9 mouse cellular contexts compared by ENCODE assay signal in genomic region chr6:113472061-113472460, GRCm38 (mm10). TPM values are rescaled to one million over a fixed set of nuclear protein-coding genes. Genes with fewer than 3 reads are reported as not detected.
DNase-seq lines count a peak whose midpoint lies in the region; ATAC-seq lines count a peak whose summit lies in the region.
"Had no signal": no experiment of that assay in that cellular context is flagged by ENCODE, and none has a peak within 500 bp of the region (broad histone marks: within the 10 kb centered on the region; RNA-seq: fewer than 3 reads in every experiment).

No protein-coding gene starts in this region.

- H3K4me1 ChIP-seq in hindbrain, embryonic 15.5 days (replicated peaks) = peaks cover 14% of the 10 kb centered on the region
- H3K4me1 ChIP-seq in hindbrain, embryonic 16.5 days (ENCODE audit: control insufficient read depth, insufficient read depth, low read depth, low read length) = peaks cover 9% of the 10 kb centered on the region; the same call in 1 of the 2 replicates
- peaks cover 10% of the 10 kb centered on the region for H3K4me1 ChIP-seq in midbrain, embryonic 12.5 days
- peaks cover 15% of the 10 kb centered on the region for H3K4me1 ChIP-seq in midbrain, embryonic 13.5 days (replicated peaks)
- H3K4me1 ChIP-seq in embryonic facial prominence, embryonic 15.5 days = peaks cover 33% of the 10 kb centered on the region

- H3K9ac ChIP-seq in hindbrain, embryonic 15.5 days = 0 out of 2 replicates have a peak overlapping the region, but pooled peaks have one; percentile 9
- H3K9ac ChIP-seq in hindbrain, embryonic 16.5 days (ENCODE audit: low read depth, low read length) = no peak overlapping the region
- 0 out of 2 replicates have a peak overlapping the region, but pooled peaks have one; percentile 20 for H3K9ac ChIP-seq in midbrain, embryonic 12.5 days (replicated peaks)
- no peak overlapping the region for H3K9ac ChIP-seq in midbrain, embryonic 13.5 days (replicated peaks)
- H3K9ac ChIP-seq in embryonic facial prominence, embryonic 15.5 days = no peak overlapping the region; the same call in 1 of the 2 replicates

- peaks cover 22% of the 10 kb centered on the region for H3K27me3 ChIP-seq in hindbrain, embryonic 15.5 days
- peaks cover 16% of the 10 kb centered on the region for H3K27me3 ChIP-seq in hindbrain, embryonic 16.5 days (replicated peaks; ENCODE audit: control insufficient read depth, insufficient read depth, low read length)
- H3K27me3 ChIP-seq in midbrain, embryonic 12.5 days = peaks cover 65% of the 10 kb centered on the region
- H3K27me3 ChIP-seq in midbrain, embryonic 13.5 days = peaks cover 40% of the 10 kb centered on the region
- peaks cover 11% of the 10 kb centered on the region; the same call in 1 of the 2 replicates for H3K27me3 ChIP-seq in embryonic facial prominence, embryonic 15.5 days

- H3K4me3 ChIP-seq in hindbrain, embryonic 15.5 days = no peak overlapping the region
- H3K4me3 ChIP-seq in hindbrain, embryonic 16.5 days (ENCODE audit: low read length) = no peak overlapping the region
- no peak overlapping the region for H3K4me3 ChIP-seq in midbrain, embryonic 12.5 days
- no peak overlapping the region for H3K4me3 ChIP-seq in midbrain, embryonic 13.5 days (replicated peaks)
- peak overlapping the region; percentile 34 for H3K4me3 ChIP-seq in embryonic facial prominence, embryonic 15.5 days (replicated peaks)

- DNase-seq in right cerebral cortex, postnatal 36 days (ENCODE audit: low spot score in 2 of 2) = no peak
- DNase-seq: left cerebral cortex, postnatal 4 days; thymus, postnatal 36 days had no signal

- no peak overlapping the region for H3K27ac ChIP-seq in hindbrain, embryonic 15.5 days (replicated peaks)
- H3K27ac ChIP-seq in hindbrain, embryonic 16.5 days (ENCODE audit: low read depth, low read length) = no peak overlapping the region
- no peak overlapping the region for H3K27ac ChIP-seq in midbrain, embryonic 12.5 days (replicated peaks)
- H3K27ac ChIP-seq in midbrain, embryonic 13.5 days = no peak overlapping the region
- peak overlapping the region; percentile 81 for H3K27ac ChIP-seq in embryonic facial prominence, embryonic 15.5 days (replicated peaks)

- no peak overlapping the region for H3K4me2 ChIP-seq in hindbrain, embryonic 15.5 days
- H3K4me2 ChIP-seq in hindbrain, embryonic 16.5 days (ENCODE audit: low read length) = no peak overlapping the region
- no peak overlapping the region for H3K4me2 ChIP-seq in midbrain, embryonic 12.5 days (replicated peaks)
- no peak overlapping the region for H3K4me2 ChIP-seq in midbrain, embryonic 13.5 days (replicated peaks)
- H3K4me2 ChIP-seq in embryonic facial prominence, embryonic 15.5 days (replicated peaks) = peak overlapping the region; percentile 53

- H3K36me3 ChIP-seq in hindbrain, embryonic 15.5 days = no peaks in the 10 kb centered on the region
- no peaks in the 10 kb centered on the region for H3K36me3 ChIP-seq in hindbrain, embryonic 16.5 days (ENCODE audit: control insufficient read depth, insufficient read depth, low read length)
- no peaks in the 10 kb centered on the region for H3K36me3 ChIP-seq in midbrain, embryonic 12.5 days
- no peaks in the 10 kb centered on the region for H3K36me3 ChIP-seq in midbrain, embryonic 13.5 days
- no peaks in the 10 kb centered on the region for H3K36me3 ChIP-seq in embryonic facial prominence, embryonic 15.5 days

- no peak for ATAC-seq in hindbrain, embryonic 15.5 days (ENCODE audit: low FRiP score, low read depth)
- ATAC-seq in hindbrain, embryonic 16.5 days = no peak
- ATAC-seq in midbrain, embryonic 12.5 days (ENCODE audit: low FRiP score, low read depth) = no peak
- no peak for ATAC-seq in midbrain, embryonic 13.5 days
- no peak for ATAC-seq in embryonic facial prominence, embryonic 15.5 days (ENCODE audit: insufficient number of reproducible peaks, low FRiP score, low TSS enrichment, low read depth)
- no peak for ATAC-seq in frontal cortex, adult (ENCODE audit: low TSS enrichment)

- no peaks in the 10 kb centered on the region for H3K9me3 ChIP-seq in hindbrain, embryonic 15.5 days
- no peaks in the 10 kb centered on the region for H3K9me3 ChIP-seq in hindbrain, embryonic 16.5 days (ENCODE audit: control insufficient read depth, low read length)
- H3K9me3 ChIP-seq in midbrain, embryonic 12.5 days = no peaks in the 10 kb centered on the region
- H3K9me3 ChIP-seq in midbrain, embryonic 13.5 days = no peaks in the 10 kb centered on the region
- H3K9me3 ChIP-seq in embryonic facial prominence, embryonic 15.5 days (replicated peaks) = no peaks in the 10 kb centered on the region

- 62% methylated on average over 10 of the region's 10 CpGs for WGBS in hindbrain, embryonic 15.5 days
- 67% methylated on average over 10 of the region's 10 CpGs for WGBS in hindbrain, embryonic 16.5 days
- 59% methylated on average over 10 of the region's 10 CpGs for WGBS in midbrain, embryonic 12.5 days
- WGBS in midbrain, embryonic 13.5 days = 71% methylated on average over 10 of the region's 10 CpGs
- 71% methylated on average over 10 of the region's 10 CpGs for WGBS in embryonic facial prominence, embryonic 15.5 days

RNA-seq across cellular contexts. Expression of gene Il17rc, which starts 0.8 kb away (rescaled TPM):
- 3.2 and 4.6 TPM in 2 replicates for polyA plus RNA-seq in hindbrain, embryonic 15.5 days (2015; fragmentation: Nextera tagmentation; extraction: Ambion mirVana)
- 4.4 and 5.9 TPM in 2 replicates for polyA plus RNA-seq in hindbrain, embryonic 16.5 days (2015; fragmentation: Nextera tagmentation; extraction: Ambion mirVana)
- 4.3 and 6.3 TPM in 2 replicates for polyA plus RNA-seq in midbrain, embryonic 12.5 days (2016; fragmentation: Nextera tagmentation; extraction: Ambion mirVana)
- polyA plus RNA-seq in midbrain, embryonic 13.5 days (2015; fragmentation: Nextera tagmentation; extraction: Ambion mirVana) = 0.96 and 1.4 TPM in 2 replicates
- polyA plus RNA-seq in embryonic facial prominence, embryonic 15.5 days (2015; fragmentation: Nextera tagmentation; extraction: Ambion mirVana) = 34.3 and 37.5 TPM in 2 replicates

RNA-seq across cellular contexts. Expression of gene Creld1, which starts 11.0 kb away (rescaled TPM):
- 77.8 and 92.7 TPM in 2 replicates for polyA plus RNA-seq in hindbrain, embryonic 15.5 days (2015; fragmentation: Nextera tagmentation; extraction: Ambion mirVana)
- polyA plus RNA-seq in hindbrain, embryonic 16.5 days (2015; fragmentation: Nextera tagmentation; extraction: Ambion mirVana) = 92.9 and 96.4 TPM in 2 replicates
- 44.0 and 49.1 TPM in 2 replicates for polyA plus RNA-seq in midbrain, embryonic 12.5 days (2016; fragmentation: Nextera tagmentation; extraction: Ambion mirVana)
- polyA plus RNA-seq in midbrain, embryonic 13.5 days (2015; fragmentation: Nextera tagmentation; extraction: Ambion mirVana) = 49.4 and 56.5 TPM in 2 replicates
- 21.5 and 22.5 TPM in 2 replicates for polyA plus RNA-seq in embryonic facial prominence, embryonic 15.5 days (2015; fragmentation: Nextera tagmentation; extraction: Ambion mirVana)

RNA-seq across cellular contexts. Expression of gene Il17re, which starts 13.8 kb away (rescaled TPM):
- 0.09 and 0.21 TPM in 2 replicates for polyA plus RNA-seq in hindbrain, embryonic 15.5 days (2015; fragmentation: Nextera tagmentation; extraction: Ambion mirVana)
- 0.26 and 0.34 TPM in 2 replicates for polyA plus RNA-seq in hindbrain, embryonic 16.5 days (2015; fragmentation: Nextera tagmentation; extraction: Ambion mirVana)
- polyA plus RNA-seq in midbrain, embryonic 12.5 days (2016; fragmentation: Nextera tagmentation; extraction: Ambion mirVana) = 0.51 and 0.93 TPM in 2 replicates
- polyA plus RNA-seq in midbrain, embryonic 13.5 days (2015; fragmentation: Nextera tagmentation; extraction: Ambion mirVana) = 0.13 TPM in 1 of 2 replicates, not detected in the other
- polyA plus RNA-seq in embryonic facial prominence, embryonic 15.5 days (2015; fragmentation: Nextera tagmentation; extraction: Ambion mirVana) = 11.7 and 12.2 TPM in 2 replicates

RNA-seq across cellular contexts. Expression of gene Prrt3, which starts 29.7 kb away (rescaled TPM):
- 11.3 and 12.6 TPM in 2 replicates for polyA plus RNA-seq in hindbrain, embryonic 15.5 days (2015; fragmentation: Nextera tagmentation; extraction: Ambion mirVana)
- 14.2 and 14.5 TPM in 2 replicates for polyA plus RNA-seq in hindbrain, embryonic 16.5 days (2015; fragmentation: Nextera tagmentation; extraction: Ambion mirVana)
- 2.5 and 2.8 TPM in 2 replicates for polyA plus RNA-seq in midbrain, embryonic 12.5 days (2016; fragmentation: Nextera tagmentation; extraction: Ambion mirVana)
- polyA plus RNA-seq in midbrain, embryonic 13.5 days (2015; fragmentation: Nextera tagmentation; extraction: Ambion mirVana) = 5.2 and 6.0 TPM in 2 replicates
- 1.6 and 2.0 TPM in 2 replicates for polyA plus RNA-seq in embryonic facial prominence, embryonic 15.5 days (2015; fragmentation: Nextera tagmentation; extraction: Ambion mirVana)

RNA-seq across cellular contexts. Expression of gene Jagn1, which starts 29.7 kb away (rescaled TPM):
- polyA plus RNA-seq in hindbrain, embryonic 15.5 days (2015; fragmentation: Nextera tagmentation; extraction: Ambion mirVana) = 96.5 and 98.2 TPM in 2 replicates
- polyA plus RNA-seq in hindbrain, embryonic 16.5 days (2015; fragmentation: Nextera tagmentation; extraction: Ambion mirVana) = 95.2 and 106 TPM in 2 replicates
- polyA plus RNA-seq in midbrain, embryonic 12.5 days (2016; fragmentation: Nextera tagmentation; extraction: Ambion mirVana) = 73.4 and 74.9 TPM in 2 replicates
- polyA plus RNA-seq in midbrain, embryonic 13.5 days (2015; fragmentation: Nextera tagmentation; extraction: Ambion mirVana) = 84.3 and 87.6 TPM in 2 replicates
- 81.4 and 84.8 TPM in 2 replicates for polyA plus RNA-seq in embryonic facial prominence, embryonic 15.5 days (2015; fragmentation: Nextera tagmentation; extraction: Ambion mirVana)

Comparison
In these comparisons a context has a peak if more than half of its experiments do, and no peak if none do; other contexts are left out.
1. H3K9ac ChIP-seq: peak in hindbrain, embryonic 15.5 days (single experiment) and midbrain, embryonic 12.5 days (single experiment); none in hindbrain, embryonic 16.5 days (single experiment), midbrain, embryonic 13.5 days (single experiment) and embryonic facial prominence, embryonic 15.5 days (single experiment).